Comparison of ENCODE assay signal across 24 mouse cellular contexts in the genomic region with DNA sequence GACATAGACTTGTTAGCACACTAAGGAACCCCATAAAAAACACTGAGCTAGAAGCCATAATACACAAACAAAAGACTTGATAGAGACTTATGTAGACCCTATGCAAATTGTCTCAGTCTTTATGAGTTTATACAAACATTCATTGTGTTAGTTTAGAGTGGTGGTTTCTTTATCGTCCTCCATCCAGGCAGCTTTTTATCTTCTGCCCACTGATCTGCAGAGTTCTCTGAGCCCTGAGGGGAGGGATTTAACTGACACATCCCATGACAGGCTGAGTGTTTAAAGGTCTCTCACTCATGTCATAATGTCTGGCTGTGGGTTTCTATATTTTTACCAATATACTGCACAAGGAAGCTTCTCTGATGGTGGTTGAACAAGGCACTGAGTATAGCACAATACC.
"Had no signal": no experiment of that assay in that cellular context is flagged by ENCODE, and none has a peak within 500 bp of the region (broad histone marks: within the 10 kb centered on the region; RNA-seq: fewer than 3 reads in every experiment).

No protein-coding gene starts in this region.

- H3K36me3 ChIP-seq: heart, embryonic 12.5 days; hindbrain, embryonic 13.5 days; hindbrain, embryonic 15.5 days; kidney, embryonic 15.5 days; limb, embryonic 13.5 days; limb, embryonic 15.5 days; liver, embryonic 12.5 days had no signal

- H3K27ac ChIP-seq: gastrocnemius, adult 2 months; hindbrain, embryonic 13.5 days; hindbrain, embryonic 15.5 days; hindbrain, postnatal 0 days; kidney, embryonic 15.5 days; kidney, postnatal 0 days; limb, embryonic 13.5 days; limb, embryonic 15.5 days; liver, embryonic 12.5 days; liver, embryonic 14.5 days had no signal

- H3K27me3 ChIP-seq: heart, embryonic 12.5 days; hindbrain, embryonic 13.5 days; hindbrain, embryonic 15.5 days; kidney, embryonic 15.5 days; limb, embryonic 13.5 days; limb, embryonic 15.5 days; liver, embryonic 12.5 days had no signal

- ATAC-seq: hindbrain, postnatal 0 days; intestine, embryonic 16.5 days; liver, embryonic 12.5 days had no signal

- H3K4me1 ChIP-seq: heart, embryonic 12.5 days; hindbrain, embryonic 13.5 days; hindbrain, embryonic 15.5 days; kidney, embryonic 15.5 days; limb, embryonic 13.5 days; limb, embryonic 15.5 days; liver, embryonic 12.5 days had no signal

- DNase-seq: gastrocnemius, adult 2 months; gastrocnemius, postnatal 10 days; gastrocnemius, postnatal 25 days; heart, adult 18-20 months; heart, postnatal 10 days; kidney, adult 11 months; kidney, adult 2 months; kidney, adult 9 months; kidney, postnatal 14 days; kidney, postnatal 36 days; layer of hippocampus, adult 9-11 months; layer of hippocampus, postnatal 36 days; left cerebral cortex, postnatal 4 days had no signal

- H3K4me3 ChIP-seq: gastrocnemius, adult 2 months; heart, embryonic 12.5 days; hindbrain, embryonic 13.5 days; hindbrain, embryonic 15.5 days; kidney, embryonic 15.5 days; limb, embryonic 13.5 days; limb, embryonic 15.5 days; liver, embryonic 12.5 days had no signal

- H3K9me3 ChIP-seq: heart, embryonic 12.5 days; hindbrain, embryonic 13.5 days; hindbrain, embryonic 15.5 days; kidney, embryonic 15.5 days; limb, embryonic 13.5 days; limb, embryonic 15.5 days; liver, embryonic 12.5 days had no signal
